Mouse (Mus musculus) central nervous system, embryonic 11.5 days (tissue): ENCODE data around the gene Vnn1. TPM values are rescaled to one million over a fixed set of nuclear protein-coding genes. Genes with fewer than 3 reads are reported as not detected.

Experiments used
- polyA plus RNA-seq: library from polyadenylated mRNA; depleted of rRNA; stranded (reverse); fragments of >200 nt; gene quantifications from 2 replicates; pipeline ENCODE4 v1.2.3, GENCODE M21; 2012; rRNA removed

Vnn1 gene
- 1.0 and 1.4 TPM in 2 replicates for polyA plus RNA-seq

GRCm38 (mm10) chr10:23894601-23895349 is at the start of gene Vnn1:
Vnn1 (plus strand) TSS chr10:23894688.

GRCm38 (mm10) chr10:23851228-23851912 is 43.1 kb upstream of the Vnn1 start, which contains the start of gene Vnn3:
Vnn3 (plus strand) TSS chr10:23851462.

GRCm38 (mm10) chr10:23920056-23920455 is 25.6 kb downstream of the Vnn1 start, which contains the start of gene Taar1:
Taar1 (plus strand) TSS chr10:23920356.

GRCm38 (mm10) chr10:23938312-23938711 is 43.8 kb downstream of the Vnn1 start, which contains the start of gene Taar2:
Taar2 (plus strand) TSS chr10:23938572.

GRCm38 (mm10) chr10:23949508-23950005 is 55.1 kb downstream of the Vnn1 start, which contains the start of gene Taar3:
Taar3 (plus strand) TSS chr10:23949558.

Other genes starting within 250 kb of the Vnn1 start
- 3,597 and 5,155 TPM in 2 replicates for gene Rps12, start 107.4 kb upstream of the Vnn1 start, polyA plus RNA-seq
- gene Slc18b1, start 97.7 kb upstream of the Vnn1 start, polyA plus RNA-seq: 15.1 and 17.1 TPM in 2 replicates
- 0.04 TPM in 1 of 2 replicates, not detected in the other for gene Vnn3, start 43.2 kb upstream of the Vnn1 start, polyA plus RNA-seq
- not detected in 2 replicates for gene Taar1, start 25.7 kb downstream of the Vnn1 start, polyA plus RNA-seq
- not detected in 2 replicates for gene Taar2, start 43.9 kb downstream of the Vnn1 start, polyA plus RNA-seq
- not detected in 2 replicates for gene Taar3, start 54.9 kb downstream of the Vnn1 start, polyA plus RNA-seq
- gene Taar4, start 65.8 kb downstream of the Vnn1 start, polyA plus RNA-seq: not detected in 2 replicates
- gene Taar5, start 76.0 kb downstream of the Vnn1 start, polyA plus RNA-seq: 0.10 TPM in 1 of 2 replicates, not detected in the other
- not detected in 2 replicates for gene Taar6, start 91.0 kb downstream of the Vnn1 start, polyA plus RNA-seq
- gene Taar7a, start 98.8 kb downstream of the Vnn1 start, polyA plus RNA-seq: not detected in 2 replicates
- not detected in 2 replicates for gene Taar7b, start 105.3 kb downstream of the Vnn1 start, polyA plus RNA-seq
- not detected in 2 replicates for gene Taar7d, start 132.5 kb downstream of the Vnn1 start, polyA plus RNA-seq
- not detected in 2 replicates for gene Taar7e, start 142.9 kb downstream of the Vnn1 start, polyA plus RNA-seq
- gene Taar7f, start 154.8 kb downstream of the Vnn1 start, polyA plus RNA-seq: not detected in 2 replicates
- not detected in 2 replicates for gene Taar8a, start 181.8 kb downstream of the Vnn1 start, polyA plus RNA-seq
- not detected in 2 replicates for gene Taar8b, start 197.6 kb downstream of the Vnn1 start, polyA plus RNA-seq
- not detected in 2 replicates for gene Taar8c, start 207.2 kb downstream of the Vnn1 start, polyA plus RNA-seq
- not detected in 2 replicates for gene Taar9, start 214.8 kb downstream of the Vnn1 start, polyA plus RNA-seq